Mouse (Mus musculus): Measurements from ENCODE around the gene Ms4a6c.
"Not testable (repeated sequence)": the region's sequence is repeated elsewhere in the genome, so short reads cannot be mapped to it uniquely, and the experiment has no call there.

GRCm38 (mm10) chr19:11469215-11469614 lies at the start of gene Ms4a6c:
- TF ChIP-seq TAL1, GATA1 (IDR thresholded peaks at IDR 0.05; ENCODE audit: low read length): not testable (repeated sequence)
